Mouse (Mus musculus) heart, postnatal 25 days (tissue): ENCODE results near the gene Gp1ba. TPM values are rescaled to one million over a fixed set of nuclear protein-coding genes. Genes with fewer than 3 reads are reported as not detected.

Source experiments
- DNase-seq: peaks from one replicate; pipeline ENCODE4 v3.0.0; 2022; ENCODE audit warnings: low spot score
- intact Hi-C: fragments of 180-260 bp; cut with DNase I; formaldehyde crosslinking; loops from one replicate; pipeline ENCODE4 v1.15.1; 2025
- total RNA-seq, 2 experiments: library from RNA; stranded (reverse); gene quantifications; 2 replicates each; pipeline ENCODE4 v1.2.3; 2021

Gene Gp1ba
- total RNA-seq, 2 experiments from 2014 or later: 0.36 to 0.42 TPM

DNA sequence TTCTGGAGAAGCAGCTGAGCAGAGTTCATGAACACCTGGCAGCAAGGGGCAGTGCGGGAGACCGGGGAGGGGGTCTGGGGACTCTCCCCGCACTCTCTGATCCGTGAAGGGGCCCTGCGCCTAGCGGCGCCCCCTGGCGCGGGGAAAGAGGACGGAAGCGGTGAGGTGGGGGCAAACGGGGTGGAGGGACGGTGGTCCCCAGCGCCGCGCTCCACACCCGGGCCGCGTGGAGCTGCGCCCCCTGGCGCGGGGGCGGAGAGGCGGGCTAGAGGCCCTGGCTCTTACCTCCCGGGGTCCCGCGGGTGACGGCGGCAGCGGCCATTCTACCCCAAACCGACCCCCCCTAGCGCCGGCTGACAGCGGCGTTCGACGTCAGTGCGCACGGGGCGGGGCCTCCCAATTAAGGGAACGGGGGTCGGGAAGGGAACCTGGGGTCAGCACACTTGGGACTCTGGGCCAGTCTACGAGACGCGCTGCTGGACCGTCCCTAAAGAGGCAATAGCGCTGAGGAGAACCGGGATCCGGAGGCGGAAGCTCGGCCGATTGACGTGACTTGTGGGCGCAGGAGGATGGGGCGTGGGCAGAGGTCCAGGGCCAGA lies 48.8 kb downstream of the Gp1ba start, which contains the start of gene Camta2:
TSS of gene Camta2 (minus strand) at position 505 of the 599 bp plus-strand sequence.
- DNase-seq: peak; percentile 88
- intact Hi-C loops: loop anchor here (5.0 kb wide), 1 partner anchor 70 kb away; no protein-coding TSS in a partner anchor

- intact Hi-C loops: loop anchor here (5.0 kb wide), 1 partner anchor 69 kb away; no protein-coding TSS in a partner anchor
Measured at GRCm38 (mm10) chr11:70688372-70688771, 49.5 kb downstream of the Gp1ba start.

GRCm38 (mm10) chr11:70689578-70689977 lies 50.7 kb downstream of the Gp1ba start:
- intact Hi-C loops: loop anchor here (5.0 kb wide), 1 partner anchor 68 kb away; no protein-coding TSS in a partner anchor
- no peak for DNase-seq

More at GRCm38 (mm10) chr11:70688372-70688771, 49.5 kb downstream of the Gp1ba start:
- DNase-seq: no peak

Other genes with a start within 250 kb of the Gp1ba start
- gene Pelp1, start 229.1 kb upstream of the Gp1ba start, total RNA-seq: 10 to 100 TPM; 17.9 to 21.1 TPM
- 10 to 100 TPM in 1 of 2 experiments, 1 to 10 TPM in 1; 9.0 to 11.6 TPM for gene Arrb2, start 206.5 kb upstream of the Gp1ba start, total RNA-seq
- gene Med11, start 187.2 kb upstream of the Gp1ba start, total RNA-seq: 1 to 10 TPM; 7.5 to 8.2 TPM
- gene Zmynd15, start 179.7 kb upstream of the Gp1ba start, total RNA-seq: 1 to 10 TPM; 2.3 to 2.7 TPM
- gene Cxcl16, start 179.1 kb upstream of the Gp1ba start, total RNA-seq: 1 to 10 TPM; 8.4 to 9.4 TPM
- gene Tm4sf5, start 133.9 kb upstream of the Gp1ba start, total RNA-seq: 1 to 10 TPM in 1 of 2 experiments, under 1 TPM in 1; 0.78 to 1.7 TPM
- not detected for gene Vmo1, start 124.5 kb upstream of the Gp1ba start, total RNA-seq
- not detected for gene Gltpd2, start 119.9 kb upstream of the Gp1ba start, total RNA-seq
- gene Psmb6, start 113.8 kb upstream of the Gp1ba start, total RNA-seq: 100 to 1,000 TPM; 227 to 230 TPM
- not detected for gene Gm40193, start 106.2 kb upstream of the Gp1ba start, total RNA-seq
- 1 to 10 TPM; 6.5 to 7.4 TPM for gene Pld2, start 99.1 kb upstream of the Gp1ba start, total RNA-seq
- gene Mink1, start 76.2 kb upstream of the Gp1ba start, total RNA-seq: 10 to 100 TPM; 43.6 to 46.3 TPM
- gene 4930544D05Rik, start 23.3 kb upstream of the Gp1ba start, total RNA-seq: not detected
- gene Chrne, start 19.9 kb upstream of the Gp1ba start, total RNA-seq: not detected
- 10 to 100 TPM; 48.0 to 54.0 TPM for gene Rnf167, start 8.1 kb downstream of the Gp1ba start, total RNA-seq
- 100 to 1,000 TPM; 550 to 562 TPM for gene Slc25a11, start 8.4 kb downstream of the Gp1ba start, total RNA-seq
- gene Pfn1, start 15.5 kb downstream of the Gp1ba start, total RNA-seq: 100 to 1,000 TPM; 290 to 310 TPM
- 1,000 to 10,000 TPM; 2,028 to 2,111 TPM for gene Eno3, start 18.1 kb downstream of the Gp1ba start, total RNA-seq
- 10 to 100 TPM; 89.8 to 99.5 TPM for gene Spag7, start 30.3 kb downstream of the Gp1ba start, total RNA-seq
- 10 to 100 TPM; 36.3 to 42.1 TPM for gene Camta2, start 49.0 kb downstream of the Gp1ba start, total RNA-seq
- 1 to 10 TPM; 6.4 to 8.1 TPM for gene Inca1, start 61.0 kb downstream of the Gp1ba start, total RNA-seq
- gene Kif1c, start 61.4 kb downstream of the Gp1ba start, total RNA-seq: 100 to 1,000 TPM; 451 to 452 TPM
- gene Zfp3, start 125.1 kb downstream of the Gp1ba start, total RNA-seq: 1 to 10 TPM; 7.7 to 7.8 TPM
- gene Scimp, start 173.5 kb downstream of the Gp1ba start, total RNA-seq: under 1 TPM; 0.55 to 0.64 TPM
- 10 to 100 TPM; 35.8 to 36.8 TPM for gene Rabep1, start 205.7 kb downstream of the Gp1ba start, total RNA-seq